Mouse (Mus musculus) embryonic facial prominence, embryonic 13.5 days (tissue): ENCODE measurements around the gene Defb23. TPM values are rescaled to one million over a fixed set of nuclear protein-coding genes. Genes with fewer than 3 reads are reported as not detected.

Experiments
- ATAC-seq: fragments of 200-750 bp; cut with Nextera tagmentation; 2 replicates; pipeline ENCODE4 v1.8.0; 2017; ENCODE audit warnings: low read depth; ENCODE audit not compliant: insufficient number of reproducible peaks, insufficient read depth, low FRiP score, low TSS enrichment
- H3K27ac ChIP-seq: fragments of 300-500 bp; sonication (generic); 2 replicates; pipeline ENCODE4 v1.5.1; 2015; ENCODE audit warnings: moderate library complexity, mild to moderate bottlenecking, inconsistent platforms
- H3K27me3 ChIP-seq: fragments of 300-500 bp; sonication (generic); 2 replicates; pipeline ENCODE4 v1.6.1; 2015; ENCODE audit warnings: mild to moderate bottlenecking, inconsistent platforms
- H3K36me3 ChIP-seq: fragments of 300-500 bp; sonication (generic); 2 replicates; pipeline ENCODE4 v1.6.1; 2015; ENCODE audit warnings: mild to moderate bottlenecking, inconsistent platforms
- H3K4me1 ChIP-seq: fragments of 300-500 bp; sonication (generic); 2 replicates; pipeline ENCODE4 v1.6.1; 2015; ENCODE audit warnings: inconsistent platforms
- H3K4me2 ChIP-seq: fragments of 300-500 bp; sonication (generic); 2 replicates; pipeline ENCODE4 v1.6.1; 2015; ENCODE audit warnings: moderate library complexity, mild to moderate bottlenecking, inconsistent platforms
- H3K4me3 ChIP-seq: fragments of 300-500 bp; sonication (generic); 2 replicates; pipeline ENCODE4 v1.5.1; 2015; ENCODE audit warnings: mild to moderate bottlenecking, inconsistent platforms
- H3K9ac ChIP-seq: fragments of 300-500 bp; sonication (generic); 2 replicates; pipeline ENCODE4 v1.6.1; 2015; ENCODE audit warnings: mild to moderate bottlenecking, inconsistent platforms
- H3K9me3 ChIP-seq: fragments of 300-500 bp; sonication (generic); 2 replicates; pipeline ENCODE4 v1.6.1; 2016; ENCODE audit warnings: inconsistent platforms
- WGBS: fragments of 180-500 bp; shearing (Covaris S2); methylation state at CpG from one replicate; pipeline ENCODE4 v1.1.7; 2015; ENCODE audit warnings: mixed read lengths; 5-methylcytosine and 5-hydroxymethylcytosine counted together
- polyA plus RNA-seq: library from polyadenylated mRNA; unstranded; fragments of >200 nt; fragmentation: Nextera tagmentation; extraction: Ambion mirVana; gene quantifications from 2 replicates; pipeline ENCODE4 v1.2.1, GENCODE M21; 2015

The Defb23 gene
- not detected in 2 replicates for polyA plus RNA-seq

DNA sequence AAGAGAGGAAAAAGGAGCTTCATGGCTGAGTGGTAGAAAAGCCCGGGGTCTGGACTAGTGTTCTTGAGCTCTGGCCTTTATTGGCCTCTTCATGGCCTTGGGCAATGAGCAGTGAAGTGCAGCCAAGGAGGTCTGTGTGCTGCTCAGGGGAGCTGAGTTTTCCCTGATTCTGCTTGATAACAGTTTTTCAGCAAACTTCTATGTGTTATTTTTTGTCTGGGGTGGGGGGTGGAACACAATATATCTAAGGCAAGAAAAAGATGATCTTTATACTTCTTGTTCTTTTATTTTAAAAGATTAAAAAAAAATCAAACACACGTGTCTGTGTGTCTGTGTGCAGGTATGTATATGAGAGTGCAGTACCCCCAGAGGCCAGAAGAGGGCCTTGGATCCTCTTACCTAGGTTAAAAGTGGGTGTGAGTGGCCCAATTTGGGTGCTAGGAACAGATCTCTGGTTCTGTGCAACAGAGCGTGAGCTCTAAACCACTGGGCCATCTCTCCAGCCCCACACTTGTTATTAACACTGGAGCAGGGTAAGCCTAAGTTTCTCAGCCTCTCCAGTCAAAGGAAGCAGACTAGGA, at the start of gene Defb23:
Defb23 (minus strand) TSS at position 51 of the 581 bp plus-strand sequence.
- no peak for ATAC-seq
- no peaks in the 10 kb centered on the region for H3K4me1 ChIP-seq
- H3K27ac ChIP-seq: no peak within 1 kb of the TSS
- H3K9ac ChIP-seq: no peak within 1 kb of the TSS
- H3K4me2 ChIP-seq: no peak within 1 kb of the TSS
- no peaks in the 10 kb centered on the region for H3K27me3 ChIP-seq
- no peak within 1 kb of the TSS for H3K4me3 ChIP-seq
- no peaks in the 10 kb centered on the region for H3K36me3 ChIP-seq
- H3K9me3 ChIP-seq: peaks cover 5% of the 10 kb centered on the region; the same call in 1 of the 2 replicates
- 80% methylated on average over 3 of the region's 3 CpGs for WGBS

DNA sequence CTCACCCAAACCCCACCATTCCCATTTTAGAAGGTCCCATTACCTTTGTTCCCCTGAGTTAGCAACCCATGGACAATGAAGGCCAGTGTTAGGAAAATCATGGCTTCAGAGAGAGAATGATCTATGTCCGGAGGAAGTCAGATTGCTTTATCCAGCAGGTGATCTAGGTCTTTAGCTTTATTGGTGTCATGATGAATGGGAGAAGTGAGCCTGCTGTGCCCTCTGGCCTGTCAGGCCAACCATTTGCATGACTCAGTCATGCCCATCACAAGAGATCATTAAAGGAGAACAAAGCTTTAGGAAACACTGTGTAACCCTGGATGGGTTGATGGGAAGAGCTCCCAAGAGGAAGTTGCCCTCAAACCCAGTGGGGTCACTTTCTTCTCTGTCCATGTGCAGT, 47.2 kb upstream of the Defb23 start, which contains the start of gene Defb26:
Defb26 (minus strand) TSS at position 101 of the 400 bp plus-strand sequence.
- no peaks in the 10 kb centered on the region for H3K4me1 ChIP-seq

DNA sequence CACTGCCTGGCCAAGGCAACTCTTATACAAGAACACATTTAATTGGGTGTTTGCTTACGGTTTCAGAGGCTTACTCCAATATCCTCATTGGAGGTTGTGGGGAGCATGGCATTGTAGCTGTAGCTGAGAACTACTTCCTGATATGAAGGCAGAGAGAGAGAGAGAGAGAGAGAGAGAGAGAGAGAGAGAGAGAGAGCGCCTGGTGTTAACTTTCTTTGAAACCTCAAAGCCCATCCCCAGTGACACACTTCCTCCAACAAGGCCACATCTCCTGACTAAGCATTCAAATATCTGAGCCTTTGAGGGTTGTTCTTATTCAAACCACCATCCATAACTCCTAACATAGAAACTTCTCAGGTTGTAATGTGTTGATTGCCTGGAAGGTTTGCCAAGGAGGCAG, 39.5 kb upstream of the Defb23 start:
- no peak for ATAC-seq
- Histone ChIP-seq H3K4me2 (no peak overlapping the region), H3K4me1 (no peaks in the 10 kb centered on the region), H3K9ac (no peak overlapping the region), H3K27me3 (no peaks in the 10 kb centered on the region), H3K36me3 (no peaks in the 10 kb centered on the region), H3K27ac (no peak overlapping the region), H3K4me3 (no peak overlapping the region), H3K9me3 (no peaks in the 10 kb centered on the region)
- 76% methylated on average over 2 of the region's 2 CpGs for WGBS

More for the DNA sequence above, 47.2 kb upstream of the Defb23 start, which contains the start of gene Defb26:
- Histone ChIP-seq H3K9me3 (no peaks in the 10 kb centered on the region), H3K36me3 (no peaks in the 10 kb centered on the region), H3K4me2 (no peak within 1 kb of the TSS), H3K4me3 (no peak within 1 kb of the TSS), H3K27ac (no peak within 1 kb of the TSS), H3K27me3 (no peaks in the 10 kb centered on the region), H3K9ac (no peak within 1 kb of the TSS)
- WGBS: 98% methylated on average over 1 of the region's 1 CpGs
- no peak for ATAC-seq

DNA sequence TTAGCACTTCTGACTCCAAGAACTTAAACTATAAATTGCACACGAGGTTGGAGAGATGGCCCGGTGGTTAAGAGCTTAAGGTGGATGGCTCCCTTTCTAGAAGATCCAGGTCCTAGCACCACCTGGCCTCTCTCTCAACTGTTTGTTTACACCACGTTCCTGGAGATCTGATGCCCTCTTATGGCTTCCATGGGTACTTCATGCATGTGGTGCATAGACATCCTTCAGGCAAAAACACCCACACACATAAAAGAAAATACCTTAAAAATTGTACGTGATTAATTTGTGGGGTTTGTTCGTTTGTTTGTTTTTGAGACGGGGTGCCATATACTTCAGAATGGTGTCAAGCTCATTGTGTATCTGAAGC, 36.4 kb upstream of the Defb23 start:
- WGBS: 75% methylated on average over 6 of the region's 6 CpGs
- ATAC-seq: no peak
- no peaks in the 10 kb centered on the region for H3K27me3 ChIP-seq
- H3K4me3 ChIP-seq: no peak overlapping the region
- H3K9me3 ChIP-seq: no peaks in the 10 kb centered on the region
- no peak overlapping the region for H3K27ac ChIP-seq
- no peaks in the 10 kb centered on the region for H3K36me3 ChIP-seq
- no peaks in the 10 kb centered on the region for H3K4me1 ChIP-seq
- H3K9ac ChIP-seq: no peak overlapping the region
- H3K4me2 ChIP-seq: no peak overlapping the region

DNA sequence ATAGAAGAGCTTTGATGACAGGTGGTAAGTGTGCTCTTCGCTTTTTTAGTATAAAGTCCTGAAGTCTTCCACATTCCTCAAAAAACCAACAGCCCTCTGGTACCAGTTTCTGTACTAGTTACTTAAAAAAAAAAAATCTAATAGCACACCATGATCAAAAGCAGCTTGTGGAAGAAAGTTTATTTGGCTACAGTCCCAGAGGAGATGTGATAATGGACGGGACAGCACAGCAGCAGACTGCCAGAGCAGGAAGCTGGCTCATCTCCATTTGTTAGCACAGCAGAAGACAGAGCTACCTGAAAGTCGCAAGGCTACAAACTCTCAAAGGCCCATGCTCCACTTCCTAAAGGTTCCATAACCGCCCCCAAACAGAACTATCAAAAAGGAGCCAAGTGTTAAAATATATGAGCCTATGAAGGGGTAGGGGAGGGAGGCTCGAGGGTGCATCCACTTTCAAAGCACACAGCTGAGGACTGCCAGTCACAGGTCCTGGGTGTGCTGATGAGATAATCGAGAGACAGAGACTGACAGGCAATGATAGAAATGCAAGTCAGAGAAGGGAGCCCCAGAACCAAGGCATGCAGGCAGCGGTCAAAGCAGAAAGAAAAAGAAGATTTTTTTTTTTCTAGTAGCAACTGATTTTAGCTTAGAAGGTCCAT, 35.9 kb upstream of the Defb23 start:
- no peak for ATAC-seq
- H3K4me3 ChIP-seq: no peak overlapping the region
- no peak overlapping the region for H3K4me2 ChIP-seq
- no peaks in the 10 kb centered on the region for H3K36me3 ChIP-seq
- WGBS: 74% methylated on average over 7 of the region's 7 CpGs
- no peaks in the 10 kb centered on the region for H3K27me3 ChIP-seq
- H3K4me1 ChIP-seq: no peaks in the 10 kb centered on the region
- no peak overlapping the region for H3K9ac ChIP-seq
- no peaks in the 10 kb centered on the region for H3K9me3 ChIP-seq
- H3K27ac ChIP-seq: no peak overlapping the region

DNA sequence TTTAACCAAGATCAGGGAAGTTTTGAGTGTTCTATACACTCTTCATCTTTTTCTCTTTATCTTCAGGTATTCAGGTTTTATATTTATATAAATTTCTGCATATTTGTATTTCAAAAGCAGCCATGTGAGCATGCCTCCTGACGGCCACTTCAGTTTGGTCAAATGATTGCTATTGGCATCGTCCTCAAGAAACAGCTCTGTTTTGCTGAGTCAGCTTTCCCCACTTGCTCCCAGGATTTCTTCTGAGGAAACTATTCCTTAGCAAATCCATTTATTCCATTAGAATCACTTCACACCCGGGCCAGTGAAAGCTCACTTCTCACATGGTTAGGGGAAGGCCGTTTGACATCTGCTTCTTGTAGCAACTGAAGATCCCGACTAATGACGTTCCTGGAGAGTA, 33.6 kb upstream of the Defb23 start:
- Histone ChIP-seq H3K9me3 (no peaks in the 10 kb centered on the region), H3K36me3 (no peaks in the 10 kb centered on the region), H3K4me3 (no peak overlapping the region), H3K27me3 (no peaks in the 10 kb centered on the region), H3K27ac (no peak overlapping the region), H3K4me2 (no peak overlapping the region), H3K4me1 (no peaks in the 10 kb centered on the region), H3K9ac (no peak overlapping the region)
- 74% methylated on average over 6 of the region's 6 CpGs for WGBS
- no peak for ATAC-seq

DNA sequence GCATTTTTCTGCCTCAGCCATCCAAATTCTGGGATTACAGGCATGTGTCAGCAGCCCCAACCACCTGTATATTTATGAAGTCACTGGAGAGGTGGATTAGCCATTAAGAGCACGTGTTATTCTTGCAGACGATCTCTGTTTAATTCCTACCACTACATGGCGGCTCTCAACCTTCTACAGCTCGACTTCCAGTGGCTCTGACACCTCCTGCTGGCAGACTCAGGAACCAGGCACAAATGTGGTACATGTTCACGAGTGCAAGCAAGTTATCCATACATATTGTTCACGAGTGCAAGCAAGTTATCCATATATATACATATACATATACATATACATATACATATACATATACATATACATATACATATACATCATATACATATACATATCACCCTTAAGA, 28.7 kb upstream of the Defb23 start:
- no peak overlapping the region for H3K4me3 ChIP-seq
- H3K9ac ChIP-seq: no peak overlapping the region
- no peaks in the 10 kb centered on the region for H3K36me3 ChIP-seq
- H3K4me2 ChIP-seq: no peak overlapping the region
- no peaks in the 10 kb centered on the region for H3K4me1 ChIP-seq
- H3K9me3 ChIP-seq: no peaks in the 10 kb centered on the region
- 74% methylated on average over 6 of the region's 6 CpGs for WGBS
- no peak overlapping the region for H3K27ac ChIP-seq
- ATAC-seq: no peak
- no peaks in the 10 kb centered on the region for H3K27me3 ChIP-seq

DNA sequence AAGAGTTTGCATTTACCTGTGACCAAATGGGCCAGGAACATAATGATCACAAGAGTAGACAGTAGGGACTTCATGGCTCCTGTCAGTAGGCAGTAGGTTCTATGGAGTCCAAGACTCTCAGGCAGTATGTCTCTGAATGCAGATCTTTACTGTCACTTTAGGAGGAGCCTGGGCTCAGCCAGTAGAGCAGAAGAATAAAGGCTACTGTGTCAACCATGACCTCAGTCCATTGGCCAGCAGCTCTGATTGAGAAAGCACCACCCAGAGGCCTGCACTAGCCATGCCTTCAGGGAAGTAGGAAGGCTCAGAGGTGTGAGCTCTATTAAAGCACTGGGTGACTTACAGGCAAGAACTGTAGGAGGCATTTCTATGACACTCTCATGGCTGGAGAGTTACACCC, 25.6 kb upstream of the Defb23 start, which contains the start of gene Defb22:
Defb22 (minus strand) TSS at position 101 of the 400 bp plus-strand sequence.
- Histone ChIP-seq H3K36me3 (no peaks in the 10 kb centered on the region), H3K27me3 (no peaks in the 10 kb centered on the region), H3K27ac (no peak within 1 kb of the TSS), H3K4me3 (no peak within 1 kb of the TSS), H3K4me1 (no peaks in the 10 kb centered on the region), H3K4me2 (no peak within 1 kb of the TSS), H3K9ac (no peak within 1 kb of the TSS), H3K9me3 (no peaks in the 10 kb centered on the region)
- ATAC-seq: no peak

DNA sequence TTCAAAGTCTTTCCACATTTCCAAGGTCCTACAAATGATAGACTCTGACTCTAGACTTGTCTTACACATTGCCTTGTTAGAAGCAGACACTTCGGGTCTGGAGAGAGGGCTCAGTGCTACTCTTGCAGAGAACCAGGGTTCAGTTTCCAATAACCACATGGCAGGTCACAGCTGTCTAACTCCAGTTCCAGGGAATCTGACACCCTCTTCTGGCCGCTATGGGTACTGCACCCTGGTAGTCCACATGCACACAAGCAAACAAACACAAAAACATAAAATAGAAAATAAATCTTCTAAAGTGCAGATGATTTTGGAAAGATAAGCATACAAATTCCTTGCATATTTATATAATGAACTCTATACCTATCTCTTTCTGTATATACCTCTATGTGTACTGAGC, 22.6 kb upstream of the Defb23 start:
- Histone ChIP-seq H3K27me3 (no peaks in the 10 kb centered on the region), H3K9me3 (no peaks in the 10 kb centered on the region), H3K36me3 (no peaks in the 10 kb centered on the region), H3K4me3 (no peak overlapping the region), H3K27ac (no peak overlapping the region), H3K4me1 (no peaks in the 10 kb centered on the region), H3K9ac (no peak overlapping the region), H3K4me2 (no peak overlapping the region)
- ATAC-seq: no peak
- 74% methylated on average over 2 of the region's 2 CpGs for WGBS

DNA sequence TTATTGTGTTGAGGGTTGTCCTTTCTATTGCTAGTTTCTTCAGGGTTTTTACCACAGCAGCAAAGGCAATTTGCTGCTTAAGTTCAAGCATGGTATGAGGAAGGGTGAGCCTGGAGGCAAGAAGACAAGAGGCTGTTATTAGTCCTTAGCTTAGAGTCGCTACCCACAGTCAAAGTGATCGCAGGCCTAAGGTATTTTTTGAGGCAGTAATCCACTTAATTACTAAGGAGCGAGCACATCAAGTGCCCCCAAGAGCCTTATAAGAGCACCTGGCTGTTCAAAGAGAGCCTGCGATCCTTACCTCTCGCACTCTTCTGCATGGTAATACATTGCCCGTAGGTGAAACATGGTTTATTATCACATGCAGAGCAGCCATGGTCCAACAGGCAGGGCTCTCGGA, 17.3 kb upstream of the Defb23 start:
- ATAC-seq: no peak
- no peaks in the 10 kb centered on the region for H3K4me1 ChIP-seq
- 70% methylated on average over 7 of the region's 7 CpGs for WGBS
- H3K9ac ChIP-seq: no peak overlapping the region
- H3K27ac ChIP-seq: no peak overlapping the region
- no peak overlapping the region for H3K4me2 ChIP-seq
- no peak overlapping the region for H3K4me3 ChIP-seq
- no peaks in the 10 kb centered on the region for H3K36me3 ChIP-seq
- no peaks in the 10 kb centered on the region for H3K27me3 ChIP-seq
- no peaks in the 10 kb centered on the region for H3K9me3 ChIP-seq

DNA sequence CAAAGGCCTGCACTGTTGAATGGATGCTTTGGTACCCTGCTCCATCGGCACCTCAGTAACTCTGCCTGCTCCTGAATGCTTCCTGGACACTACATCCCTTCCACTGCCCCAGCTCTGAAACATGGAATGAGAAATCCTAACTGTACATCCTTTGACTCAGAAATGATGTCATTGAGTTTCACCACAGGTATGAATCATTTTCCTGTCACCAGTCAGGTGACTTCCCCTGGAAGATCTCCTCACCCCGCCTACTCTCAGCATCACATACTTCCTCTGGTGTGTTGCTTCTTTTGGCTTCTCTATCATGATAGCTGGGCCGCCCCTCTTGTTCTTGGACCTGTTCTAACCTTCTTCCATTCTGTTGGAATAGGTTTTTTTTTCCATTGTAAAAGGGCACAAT, 16.5 kb upstream of the Defb23 start:
- H3K4me1 ChIP-seq: no peaks in the 10 kb centered on the region
- H3K27me3 ChIP-seq: no peaks in the 10 kb centered on the region
- H3K27ac ChIP-seq: no peak overlapping the region
- no peak overlapping the region for H3K4me3 ChIP-seq
- H3K9ac ChIP-seq: no peak overlapping the region
- no peaks in the 10 kb centered on the region for H3K36me3 ChIP-seq
- ATAC-seq: no peak
- 87% methylated on average over 3 of the region's 3 CpGs for WGBS
- no peaks in the 10 kb centered on the region for H3K9me3 ChIP-seq
- H3K4me2 ChIP-seq: no peak overlapping the region

DNA sequence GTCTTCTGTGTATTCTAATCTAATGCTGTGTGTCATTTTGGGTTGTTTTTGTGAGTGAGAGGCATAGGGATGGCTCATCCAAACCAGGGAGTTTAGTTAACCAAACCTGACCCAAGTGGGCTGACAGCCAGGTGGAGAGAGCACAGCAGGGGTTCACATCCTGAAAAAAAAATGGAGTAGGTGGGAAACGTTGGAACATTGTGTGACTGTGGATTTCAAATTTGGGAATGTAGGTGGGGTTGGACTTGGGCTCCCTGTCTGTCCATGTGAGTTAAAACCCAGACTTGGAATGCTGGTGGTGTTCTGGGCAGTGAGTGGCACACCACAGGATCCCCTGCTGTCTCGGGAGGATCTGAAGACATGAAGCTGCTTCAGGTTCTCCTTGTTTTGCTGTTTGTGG, 12.3 kb upstream of the Defb23 start, which contains the start of gene Defb20:
Defb20 (plus strand) TSS at position 301 of the 400 bp plus-strand sequence.
- no peak within 1 kb of the TSS for H3K4me3 ChIP-seq
- WGBS: 65% methylated on average over 2 of the region's 2 CpGs
- no peak within 1 kb of the TSS for H3K9ac ChIP-seq
- no peak within 1 kb of the TSS for H3K4me2 ChIP-seq
- H3K9me3 ChIP-seq: no peaks in the 10 kb centered on the region
- H3K36me3 ChIP-seq: no peaks in the 10 kb centered on the region
- ATAC-seq: no peak
- no peaks in the 10 kb centered on the region for H3K4me1 ChIP-seq
- H3K27me3 ChIP-seq: no peaks in the 10 kb centered on the region
- no peak within 1 kb of the TSS for H3K27ac ChIP-seq
